ENCODE assay signal across 8 mouse cellular contexts in genomic region chr5:24684578-24685365, GRCm38 (mm10). TPM values are rescaled to one million over a fixed set of nuclear protein-coding genes. Genes with fewer than 3 reads are reported as not detected.
DNase-seq lines count a peak whose midpoint lies in the region; ATAC-seq lines count a peak whose summit lies in the region.

No protein-coding gene starts in this region.

- H3K4me1 ChIP-seq in hindbrain, embryonic 16.5 days (ENCODE audit: control insufficient read depth, insufficient read depth, low read depth, low read length): peaks cover 13% of the 10 kb centered on the region

- peak; percentile 63 for ATAC-seq in hindbrain, embryonic 16.5 days
- ATAC-seq in megakaryocyte, adult 5-6 weeks (ENCODE audit: poor library complexity, severe bottlenecking): peak; percentile 6

- peaks cover 2% of the 10 kb centered on the region; the same call in 1 of the 2 replicates for H3K36me3 ChIP-seq in hindbrain, embryonic 16.5 days (ENCODE audit: control insufficient read depth, insufficient read depth, low read length)

- DNase-seq in adrenal gland, adult 18-20 months (ENCODE audit: low spot score in 2 of 2): peak; percentile 38 to 48
- DNase-seq in adrenal gland, postnatal 25 days: no peak
- peak; percentile 54 for DNase-seq in cerebellum, adult 9-11 months
- DNase-seq in frontal cortex, postnatal 10 days (ENCODE audit: low spot score in 2 of 2): peak; percentile 46 to 50
- peak; percentile 56 to 58 for DNase-seq in left cerebral cortex, postnatal 10 days (ENCODE audit: extremely low spot score in 1 of 2, low spot score in 2 of 2)
- peak; percentile 69 to 85 for DNase-seq in right cerebral cortex, postnatal 10 days (ENCODE audit: low spot score in 2 of 2)

- no peaks in the 10 kb centered on the region for H3K9me3 ChIP-seq in hindbrain, embryonic 16.5 days (ENCODE audit: control insufficient read depth, low read length)

- H3K27me3 ChIP-seq in hindbrain, embryonic 16.5 days (replicated peaks; ENCODE audit: control insufficient read depth, insufficient read depth, low read length): no peaks in the 10 kb centered on the region

- intact Hi-C loops in left cerebral cortex, postnatal 10 days (cut with DNase I): loop anchor here (2.0 kb wide), 1 partner anchor 66 kb away; no protein-coding TSS in a partner anchor

- H3K4me3 ChIP-seq in hindbrain, embryonic 16.5 days (ENCODE audit: low read length): peak overlapping the region; percentile 85

- peak overlapping the region; percentile 64 for H3K4me2 ChIP-seq in hindbrain, embryonic 16.5 days (ENCODE audit: low read length)

- peak overlapping the region; percentile 63 for H3K9ac ChIP-seq in hindbrain, embryonic 16.5 days (ENCODE audit: low read depth, low read length)

- H3K27ac ChIP-seq in hindbrain, embryonic 16.5 days (ENCODE audit: low read depth, low read length): peak overlapping the region; percentile 89

- WGBS in hindbrain, embryonic 16.5 days: 20% methylated on average over 16 of the region's 16 CpGs

RNA-seq across cellular contexts. Expression of gene Nub1, which starts 0.6 kb away (rescaled TPM):
- total RNA-seq in adrenal gland, adult 18-20 months (2021): 10 to 100 TPM; 50.1 to 62.0 TPM
- total RNA-seq in adrenal gland, postnatal 25 days (2021): 59.5 and 71.3 TPM in 2 replicates
- 48.8 and 49.5 TPM in 2 replicates for polyA plus RNA-seq in hindbrain, embryonic 16.5 days (2015; fragmentation: Nextera tagmentation; extraction: Ambion mirVana)
- 10 to 100 TPM; 75.3 to 79.3 TPM for total RNA-seq in left cerebral cortex, postnatal 10 days (2021)
- 38.3 and 39.9 TPM in 2 replicates for total RNA-seq in megakaryocyte, adult 5-6 weeks (2015)
- 61.5 and 67.3 TPM in 2 replicates for total RNA-seq in megakaryocyte, adult 5-6 weeks (2017)

RNA-seq across cellular contexts. Expression of gene Wdr86, which starts 45.8 kb away (rescaled TPM):
- total RNA-seq in adrenal gland, adult 18-20 months (2021): 1 to 10 TPM in 1 of 2 experiments, under 1 TPM in 1; 0.42 to 1.1 TPM
- total RNA-seq in adrenal gland, postnatal 25 days (2021): 3.2 and 3.6 TPM in 2 replicates
- 8.0 and 10.7 TPM in 2 replicates for polyA plus RNA-seq in hindbrain, embryonic 16.5 days (2015; fragmentation: Nextera tagmentation; extraction: Ambion mirVana)
- 1 to 10 TPM; 1.1 TPM for total RNA-seq in left cerebral cortex, postnatal 10 days (2021)
- 0.18 TPM in 1 of 2 replicates, not detected in the other for total RNA-seq in megakaryocyte, adult 5-6 weeks (2015)
- 0.12 and 0.55 TPM in 2 replicates for total RNA-seq in megakaryocyte, adult 5-6 weeks (2017)
